Mouse (Mus musculus): Measurements from ENCODE around the gene Atp2b4. TPM values are rescaled to one million over a fixed set of nuclear protein-coding genes. Genes with fewer than 3 reads are reported as not detected.

Gene Atp2b4
- total RNA-seq (2021): 10 to 100 TPM in 1 of 2 experiments, 1 to 10 TPM in 1; 7.1 to 11.6 TPM
- long read RNA-seq, experiment 1, partial matches to known transcripts: 0 of 2 reads
- long read RNA-seq, experiment 1, other reads (novel, unspliced or antisense): 2 of 2 reads
- long read RNA-seq, experiment 2, partial matches to known transcripts: 1 of 2 reads
- long read RNA-seq, experiment 2, other reads (novel, unspliced or antisense): 1 of 2 reads

DNA sequence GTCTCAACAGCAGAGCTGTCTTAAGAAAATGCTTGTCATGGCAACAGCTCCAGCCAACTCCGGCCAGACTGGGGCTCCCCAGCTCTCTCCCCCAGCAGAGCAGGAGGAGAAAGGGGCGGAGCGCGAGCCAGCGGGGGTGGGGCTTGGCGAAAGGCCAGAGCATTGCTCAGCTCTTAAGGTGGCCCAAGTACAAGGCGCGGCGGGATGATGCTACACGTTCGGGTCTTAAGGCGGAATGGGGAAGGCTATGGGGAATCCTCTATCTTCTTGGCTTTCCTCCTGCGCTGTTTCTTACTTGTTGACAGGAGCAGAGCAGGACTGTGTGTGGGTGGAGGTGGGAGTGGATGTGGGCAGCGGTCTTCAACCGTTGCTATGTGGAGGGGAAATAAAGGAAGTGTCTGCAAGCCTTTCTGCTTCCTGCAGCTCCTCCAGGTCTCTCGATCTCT, at the start of gene Atp2b4:
Gene Atp2b4, minus strand, starts transcription at position 94 of the 446 bp plus-strand sequence.
- peak; percentile 96 for DNase-seq (ENCODE audit: low spot score)

DNA sequence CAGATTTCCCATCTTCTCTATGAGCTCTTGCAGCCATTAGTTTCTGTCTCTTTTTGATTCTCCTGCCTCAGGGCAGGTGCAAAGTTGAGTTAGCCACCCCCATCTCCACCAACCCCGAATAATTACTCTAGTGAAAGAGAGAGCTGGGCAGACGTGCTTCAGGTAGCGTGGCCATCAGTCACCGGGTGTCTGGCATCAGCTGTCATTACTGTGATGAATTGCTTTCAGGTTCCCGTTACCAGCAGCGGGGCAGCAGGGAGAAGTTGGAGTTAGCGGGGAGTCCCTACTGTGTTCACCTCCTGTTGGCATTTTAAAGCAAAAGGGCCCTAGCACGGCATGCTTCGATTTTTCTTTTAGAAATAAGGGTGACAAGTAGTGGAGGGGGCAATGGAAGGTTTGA, 43.9 kb upstream of the Atp2b4 start:
- no peak for DNase-seq (ENCODE audit: low spot score)

DNA sequence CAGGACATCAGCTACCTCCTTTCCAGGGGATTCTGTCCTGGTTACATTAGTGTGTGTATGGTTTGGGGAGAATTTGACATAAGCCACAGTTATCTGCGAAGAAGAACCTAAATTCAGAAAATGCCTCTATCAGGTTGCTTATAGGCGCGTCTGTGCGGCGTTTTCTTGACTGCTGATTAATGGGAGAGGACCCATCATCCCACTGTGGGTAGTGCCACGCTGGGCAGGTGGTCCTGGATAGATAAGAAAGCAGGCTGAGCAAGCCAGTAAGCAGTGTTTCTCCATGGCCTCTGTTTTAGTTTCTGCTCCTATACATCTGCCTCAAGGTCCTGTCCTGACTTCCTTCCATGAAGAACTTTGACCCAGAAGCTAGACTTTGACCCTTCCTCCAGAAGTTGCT, 43.1 kb upstream of the Atp2b4 start:
- no peak for DNase-seq (ENCODE audit: low spot score)

DNA sequence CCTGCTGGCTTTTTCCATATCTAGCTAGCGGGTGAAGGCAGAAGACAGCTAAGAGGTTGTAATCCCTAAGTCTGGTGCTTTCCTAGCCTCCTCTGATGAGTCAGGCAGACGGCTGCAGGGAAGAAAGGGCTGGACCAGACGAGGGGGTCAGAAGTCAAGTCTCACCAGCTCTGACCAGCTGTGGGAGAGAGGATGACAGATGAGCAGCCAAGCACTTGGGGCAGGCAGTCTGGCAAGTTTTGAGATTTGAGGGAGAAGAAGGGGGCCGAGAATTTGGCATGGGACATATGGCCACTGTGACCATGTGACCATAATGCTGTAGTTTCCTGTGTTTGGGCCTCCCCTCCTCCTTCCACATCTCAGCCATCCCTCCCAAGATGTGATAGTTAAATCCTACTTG, 42.5 kb upstream of the Atp2b4 start:
- no peak for DNase-seq (ENCODE audit: low spot score)

DNA sequence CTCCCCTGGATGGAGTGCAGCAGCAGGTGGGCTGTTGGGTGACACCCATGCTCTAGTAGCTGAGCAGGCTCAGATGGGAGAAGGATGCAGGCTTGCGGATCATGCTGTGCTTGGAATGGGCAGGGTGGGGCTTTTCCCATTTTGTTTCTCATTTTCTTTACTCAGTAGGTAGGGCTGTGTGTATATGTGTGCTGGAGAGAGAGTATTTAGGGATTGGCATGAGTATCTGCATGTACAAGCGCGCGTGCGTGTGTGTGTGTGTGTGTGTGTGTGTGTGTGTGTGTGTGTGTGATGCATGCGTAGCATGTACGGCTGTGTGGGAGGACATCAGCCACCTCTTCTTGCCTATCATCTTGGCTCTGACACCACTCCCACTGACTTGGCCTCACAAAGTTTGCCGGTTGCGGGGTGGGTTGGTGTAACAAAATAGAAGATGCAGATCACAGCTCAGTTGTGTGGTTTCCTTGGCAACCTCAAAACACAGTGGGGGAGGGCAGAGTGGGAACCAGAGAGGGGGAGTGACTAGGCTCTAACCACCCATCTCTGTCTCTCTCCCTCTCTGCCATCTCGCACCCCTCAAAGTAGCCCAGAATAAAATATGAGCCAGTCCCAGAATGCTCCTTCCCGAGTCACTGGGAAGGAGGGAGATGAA, 41.4 kb upstream of the Atp2b4 start:
- no peak for DNase-seq (ENCODE audit: low spot score)

DNA sequence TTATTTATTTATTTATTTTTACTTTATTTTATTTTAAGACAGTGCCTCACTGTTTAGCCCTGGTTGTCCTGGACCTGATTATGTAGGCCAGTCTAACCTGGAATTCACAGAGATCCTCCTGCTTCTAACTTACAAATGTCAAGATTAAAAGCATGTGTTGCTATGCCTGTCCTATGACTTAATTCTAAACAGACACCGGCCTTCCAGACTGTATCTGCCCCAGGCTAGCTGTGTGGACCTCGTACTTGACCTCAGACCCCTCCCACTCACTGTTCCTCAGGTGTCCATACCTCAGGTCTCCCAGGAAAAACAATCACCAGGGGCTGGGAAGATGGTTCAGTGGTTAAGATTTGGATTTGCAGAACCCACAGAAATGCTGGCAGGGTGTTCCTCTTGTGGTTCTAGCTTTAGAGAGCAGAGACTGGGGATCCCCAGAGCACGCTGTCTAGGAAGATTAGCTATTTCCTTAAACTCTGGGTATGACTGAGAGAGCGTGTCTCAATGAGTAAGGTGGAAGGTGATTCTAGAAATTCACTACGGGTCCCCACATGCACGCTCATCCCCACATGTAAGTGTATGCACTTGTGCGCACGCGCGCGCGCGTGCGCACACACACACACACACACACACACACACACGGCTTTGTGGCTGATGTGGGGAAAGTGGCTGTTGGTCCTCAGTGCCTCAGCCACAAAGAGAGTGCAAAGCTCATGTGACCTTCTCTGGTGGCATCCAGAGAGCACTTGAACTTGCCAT, 40.5 kb upstream of the Atp2b4 start:
- no peak for DNase-seq (ENCODE audit: low spot score)

DNA sequence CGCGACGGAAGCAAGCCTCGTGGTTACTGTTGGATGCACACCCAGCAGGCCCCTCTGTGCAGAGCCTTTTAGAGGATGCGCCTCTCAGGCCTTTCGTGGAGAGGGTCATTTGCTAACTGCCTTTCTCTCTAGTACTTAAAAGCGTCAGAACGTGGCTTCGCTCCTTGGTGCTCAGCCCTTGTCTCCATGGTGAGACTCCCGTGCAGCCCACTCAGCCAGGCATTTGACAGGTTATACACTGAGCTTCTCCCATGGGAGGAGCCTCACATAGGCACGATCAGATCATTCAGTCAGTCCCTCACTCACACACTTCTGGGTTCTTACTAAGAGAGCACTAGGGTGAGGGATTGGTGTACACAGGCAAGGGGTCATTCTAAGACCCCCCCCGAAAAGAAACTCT, 39.7 kb upstream of the Atp2b4 start:
- DNase-seq (ENCODE audit: low spot score): no peak

DNA sequence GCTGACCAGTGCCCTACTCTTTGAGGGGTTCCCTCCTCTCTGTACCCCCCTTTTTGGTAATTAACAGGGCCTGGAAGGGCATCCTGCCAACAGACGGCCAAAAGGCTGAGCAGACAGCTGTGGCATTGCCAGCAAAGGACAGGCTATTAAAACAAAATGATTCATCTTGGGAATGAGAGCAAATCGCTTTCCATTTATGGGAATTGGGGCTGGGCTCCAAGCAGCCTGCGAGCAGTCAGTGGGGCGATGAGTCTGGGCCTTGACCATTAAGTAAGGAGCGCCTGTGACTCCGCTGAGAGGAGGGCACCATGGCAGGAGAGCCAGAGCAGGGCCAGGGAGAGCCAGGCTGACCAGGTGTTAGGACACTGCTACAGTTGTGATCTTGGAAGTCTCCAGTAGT, 33.5 kb upstream of the Atp2b4 start:
- DNase-seq (ENCODE audit: low spot score): peak; percentile 61

DNA sequence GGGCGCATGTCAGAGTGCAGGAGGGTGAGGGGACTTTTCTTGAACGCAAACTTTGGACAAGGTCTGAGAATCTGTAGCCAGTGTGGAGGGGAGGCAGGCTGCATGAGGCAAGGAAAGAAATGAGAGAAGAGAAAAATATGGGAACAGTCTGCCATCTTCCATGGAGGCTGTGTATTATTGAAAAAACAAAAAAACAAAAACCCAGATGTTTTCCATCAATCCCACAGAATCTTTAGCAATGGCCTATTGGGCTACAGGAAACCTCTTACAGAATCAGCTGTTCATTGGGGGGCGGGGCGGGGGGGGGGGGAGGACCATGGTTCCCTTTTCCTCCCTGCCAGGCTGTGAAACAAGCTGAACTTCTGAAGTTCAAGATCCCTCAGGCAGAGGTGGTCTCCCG, 31.9 kb upstream of the Atp2b4 start:
- no peak for DNase-seq (ENCODE audit: low spot score)

DNA sequence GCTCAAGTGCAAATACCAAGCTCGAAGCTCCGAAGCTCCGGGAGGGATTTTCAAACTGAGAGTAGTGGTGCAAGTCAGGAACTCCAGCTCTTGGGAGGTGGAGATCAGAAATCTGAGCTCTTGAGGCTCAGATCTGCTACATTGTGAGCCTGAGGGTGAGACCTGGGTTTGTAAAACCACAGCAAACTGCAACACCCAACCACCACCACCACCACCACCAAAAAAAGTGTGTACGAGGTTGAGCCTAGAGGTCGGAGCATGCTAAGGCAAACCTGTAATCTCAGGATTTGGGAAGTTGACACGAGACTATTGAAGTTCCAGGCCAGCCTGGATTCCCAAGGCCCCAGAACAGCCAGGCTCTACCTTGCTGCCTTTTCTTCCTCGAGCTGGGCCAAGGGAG, 25.4 kb upstream of the Atp2b4 start:
- no peak for DNase-seq (ENCODE audit: low spot score)

DNA sequence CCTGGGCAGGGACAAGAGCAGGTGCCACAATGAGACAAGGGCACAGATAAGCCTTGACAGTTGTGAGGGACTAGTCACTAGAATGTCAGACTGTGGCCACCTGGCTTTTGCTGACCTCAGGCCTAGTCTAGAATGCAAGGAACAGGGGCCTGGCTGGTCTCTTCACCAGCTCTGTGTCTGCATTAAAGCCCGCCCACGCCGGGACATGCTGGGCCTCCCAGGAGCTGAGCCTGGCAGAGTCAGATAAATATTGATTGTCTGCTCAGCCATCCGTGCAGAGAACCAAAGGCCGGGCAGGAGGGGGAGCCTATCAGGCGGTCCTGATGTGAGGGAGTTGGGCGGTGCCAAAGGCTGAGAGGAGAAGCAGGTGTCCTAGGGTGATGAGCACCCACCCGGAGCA, 24.7 kb upstream of the Atp2b4 start:
- no peak for DNase-seq (ENCODE audit: low spot score)

DNA sequence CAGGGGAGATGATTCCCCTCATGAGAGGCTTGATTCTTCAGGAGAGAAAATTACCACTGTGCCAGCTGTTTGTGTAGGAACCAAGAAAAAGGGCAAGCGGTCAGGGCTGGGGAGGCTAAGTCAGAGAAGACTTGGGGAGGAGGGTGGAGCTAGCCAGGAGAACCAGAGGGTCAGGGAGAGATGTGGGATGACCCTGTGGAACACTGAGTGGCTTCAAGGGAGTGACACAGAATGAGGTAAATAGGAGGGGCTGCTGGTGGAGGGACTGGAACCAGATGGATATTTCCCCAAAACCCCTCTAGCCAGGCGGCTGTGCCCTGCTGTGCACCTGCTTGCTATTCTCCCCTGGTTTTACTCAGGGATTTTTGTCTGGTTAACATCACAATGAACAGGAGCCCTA, 24.3 kb upstream of the Atp2b4 start:
- no peak for DNase-seq (ENCODE audit: low spot score)

DNA sequence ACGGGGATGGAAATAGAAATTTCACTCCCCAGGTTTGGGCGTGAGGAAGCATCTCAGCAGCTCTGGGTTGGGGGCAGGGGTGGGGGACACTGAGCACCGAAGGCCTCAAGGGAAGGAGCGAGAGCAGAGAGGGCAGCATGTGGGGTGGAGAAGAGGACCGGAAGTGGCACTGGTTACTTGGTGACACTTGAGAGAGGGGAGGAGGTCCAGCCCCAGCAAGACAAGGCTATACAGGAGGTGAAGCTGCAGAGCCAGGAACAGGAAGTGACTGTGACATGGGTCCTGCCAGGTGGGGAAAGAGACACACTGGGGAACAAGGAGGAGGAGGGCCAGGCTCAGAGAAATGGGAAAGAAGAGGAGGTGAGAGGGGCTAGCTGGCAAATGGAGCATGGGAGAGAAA, 20.3 kb upstream of the Atp2b4 start:
- no peak for DNase-seq (ENCODE audit: low spot score)

DNA sequence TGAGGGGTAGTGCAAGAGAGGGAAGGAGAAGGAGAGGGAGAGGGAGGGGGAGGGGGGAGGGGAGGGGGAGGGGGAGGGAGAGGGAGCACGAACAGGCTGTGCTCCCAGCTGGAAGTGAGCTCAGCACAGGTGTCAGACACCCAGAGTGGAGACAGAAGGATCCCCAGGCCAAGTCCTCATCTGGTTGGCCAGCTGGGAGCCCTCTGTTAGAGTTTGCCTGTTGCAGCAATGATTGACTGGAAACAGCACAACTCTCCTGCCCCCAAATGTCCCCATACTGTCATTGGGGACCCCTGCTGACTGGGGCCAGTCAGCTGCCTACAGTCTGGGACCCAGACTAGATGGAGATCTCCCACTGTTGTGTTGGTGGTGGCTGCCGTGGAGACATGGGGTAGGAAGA, 19.3 kb upstream of the Atp2b4 start:
- no peak for DNase-seq (ENCODE audit: low spot score)

DNA sequence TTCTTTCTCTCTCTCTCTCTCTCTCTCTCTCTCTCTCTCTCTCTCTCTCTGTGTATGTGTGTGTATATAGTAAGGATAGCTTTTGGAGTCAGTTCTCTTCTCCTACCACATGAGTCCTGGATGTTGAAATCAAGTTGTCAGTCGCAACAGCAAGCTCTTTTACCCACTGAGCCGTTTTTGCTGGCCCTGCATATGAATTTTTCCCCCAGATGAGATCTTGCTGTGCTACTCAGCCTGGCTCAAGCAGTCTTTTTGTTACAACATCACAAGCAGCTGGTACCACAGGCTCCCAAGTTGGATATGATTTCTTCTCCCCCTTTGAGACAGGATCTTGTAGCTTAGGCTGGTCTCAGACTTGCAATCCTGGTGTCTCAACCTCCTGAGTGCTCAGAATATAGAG, 17.7 kb upstream of the Atp2b4 start:
- no peak for DNase-seq (ENCODE audit: low spot score)

DNA sequence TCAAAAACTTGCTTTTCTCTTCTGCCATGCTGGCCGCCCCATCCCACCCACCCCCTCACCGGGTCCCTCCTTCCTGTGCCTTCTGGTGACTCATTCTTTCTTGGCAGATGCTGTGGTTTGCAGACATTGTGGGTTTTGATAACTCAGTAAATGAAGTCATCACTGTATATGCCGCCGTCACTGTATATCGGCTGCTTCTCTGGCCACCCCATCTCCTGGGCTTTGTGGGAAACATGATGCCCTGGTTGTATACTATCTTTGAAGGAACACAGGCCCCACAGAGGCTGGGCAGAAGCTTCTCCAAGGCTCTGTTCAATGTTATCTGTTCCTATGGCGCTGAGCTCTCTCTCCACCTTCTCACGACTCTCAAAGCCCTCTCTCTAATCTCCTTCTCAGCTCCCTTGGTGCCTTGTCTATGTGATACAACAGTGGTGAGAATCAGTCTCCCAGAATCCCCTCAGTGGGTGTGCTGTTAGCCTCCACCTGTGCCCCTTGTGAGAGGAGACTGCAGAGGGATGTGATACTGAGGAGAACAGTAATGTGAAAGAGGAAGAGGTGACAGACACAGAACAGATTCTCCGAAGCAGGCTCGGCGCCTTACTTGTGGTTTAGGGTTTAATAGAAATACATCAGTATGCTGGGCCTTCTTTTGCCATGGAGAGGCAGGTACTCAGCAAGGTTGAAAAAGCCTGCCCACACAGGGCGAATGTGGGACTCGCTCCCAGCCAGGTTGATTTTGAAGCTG, 15.1 kb upstream of the Atp2b4 start:
- DNase-seq (ENCODE audit: low spot score): no peak

DNA sequence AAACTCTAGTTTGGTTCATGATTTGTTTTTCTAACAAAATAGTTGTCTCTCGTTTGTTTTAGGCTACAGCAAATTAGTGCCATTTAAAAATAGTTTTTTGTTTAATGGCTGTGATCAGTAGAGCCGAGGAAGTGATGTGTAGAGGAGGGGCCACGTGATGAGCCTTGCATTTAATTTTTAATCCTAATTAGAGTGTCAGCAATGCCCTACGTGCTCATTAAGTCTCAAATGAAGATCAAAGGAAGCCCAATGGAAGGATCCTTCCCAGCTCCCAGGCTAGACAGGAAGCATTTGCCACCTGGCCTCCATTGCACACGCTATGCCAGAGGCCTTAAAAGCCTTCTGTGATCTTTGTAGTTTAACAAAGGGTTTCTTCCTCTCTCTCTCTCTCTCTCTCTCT, 8.5 kb upstream of the Atp2b4 start:
- DNase-seq (ENCODE audit: low spot score): no peak

DNA sequence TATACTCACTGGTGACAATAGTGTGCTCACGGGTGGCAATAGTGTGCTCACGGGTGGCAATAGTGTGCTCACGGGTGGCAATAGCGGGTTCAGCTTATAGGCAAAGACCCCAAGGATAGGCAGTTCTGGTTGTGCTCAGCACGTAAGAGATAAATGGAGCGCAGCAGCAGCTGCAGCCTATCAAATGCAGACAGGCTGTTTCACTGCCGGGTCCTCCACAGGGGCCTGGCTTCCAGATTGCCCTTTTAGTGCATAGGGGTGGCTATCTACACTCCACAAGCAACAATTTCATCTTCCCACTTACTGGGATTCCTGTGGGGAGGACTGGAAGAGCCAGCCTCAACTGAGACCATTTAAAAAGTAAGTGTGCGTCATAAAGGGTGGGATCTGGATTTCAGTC, 7.2 kb upstream of the Atp2b4 start:
- no peak for DNase-seq (ENCODE audit: low spot score)

DNA sequence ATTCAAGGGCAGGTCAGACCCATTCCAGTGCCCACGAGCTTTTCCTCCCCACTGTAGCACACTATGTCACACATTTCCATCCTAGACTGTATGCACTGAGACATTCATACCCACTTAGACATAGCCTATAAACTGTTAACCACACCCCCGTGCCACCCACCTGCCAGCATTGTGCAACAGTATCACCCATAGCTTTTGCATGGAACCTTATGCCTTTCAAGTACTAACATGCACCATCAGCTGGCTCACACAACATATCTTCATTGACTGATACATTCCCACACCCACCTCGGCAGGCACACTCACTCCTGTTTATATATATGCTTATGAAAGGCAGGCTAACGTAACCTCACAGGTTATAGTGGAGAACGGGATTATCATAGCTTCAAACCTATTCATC, 902 bp upstream of the Atp2b4 start:
- no peak for DNase-seq (ENCODE audit: low spot score)

DNA sequence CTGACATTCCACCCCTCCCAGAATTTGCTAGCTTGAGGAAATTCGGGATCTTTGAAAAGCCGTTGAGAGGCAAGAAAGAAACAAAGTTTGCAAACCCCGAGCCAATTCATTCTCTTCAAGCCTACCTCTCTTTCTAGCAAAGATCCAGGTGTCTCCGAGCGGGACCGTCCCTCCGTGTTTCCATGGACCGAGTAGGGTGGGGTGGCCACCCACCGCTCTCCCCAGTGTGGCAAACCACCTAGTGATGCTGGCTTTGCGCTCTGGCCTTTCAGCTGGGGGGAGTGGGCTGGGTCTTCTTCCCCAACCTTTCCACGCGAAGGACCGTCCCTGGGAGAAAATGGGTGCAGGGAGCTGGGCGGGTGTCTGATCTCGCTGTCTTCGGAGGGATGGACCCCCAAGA, 329 bp downstream of the Atp2b4 start:
- no peak for DNase-seq (ENCODE audit: low spot score)

DNA sequence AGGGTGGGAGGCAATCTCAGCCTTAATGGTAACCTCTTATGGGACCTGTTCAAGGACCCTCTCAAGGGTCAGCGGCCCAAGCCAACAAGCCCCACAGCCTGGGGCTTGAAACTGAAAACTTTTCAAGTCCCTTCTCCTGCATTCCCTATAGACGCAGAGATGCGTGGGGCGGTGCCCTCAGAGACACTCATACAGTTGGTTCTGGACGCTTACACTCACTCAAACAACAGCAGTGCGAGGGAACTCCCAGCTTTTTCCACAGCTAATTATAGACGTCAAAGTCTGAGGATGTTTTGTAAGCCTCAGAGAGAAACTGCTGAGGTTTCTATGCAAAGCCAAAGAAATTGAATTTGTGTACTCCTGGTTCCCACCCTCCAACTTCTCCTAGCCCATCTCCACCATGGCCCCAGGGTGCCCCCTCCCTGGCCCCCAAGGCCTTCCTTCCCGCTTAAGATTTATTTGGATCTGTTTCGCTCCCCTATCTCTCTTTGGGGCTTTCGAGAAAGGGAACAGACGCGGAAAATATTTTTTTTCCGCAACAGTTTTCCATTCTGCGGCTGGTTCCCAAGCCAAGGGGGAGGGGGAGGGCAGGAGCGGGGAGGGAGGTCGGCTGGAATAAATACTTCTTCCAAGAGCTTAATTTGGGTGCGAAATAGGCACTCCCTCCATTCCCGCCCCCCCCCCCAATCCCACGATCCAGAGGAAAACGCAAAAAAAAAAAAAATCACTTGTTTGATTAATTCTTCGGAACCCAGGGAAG, 975 bp downstream of the Atp2b4 start:
- peak; percentile 14 for DNase-seq (ENCODE audit: low spot score)

Measured in gastrocnemius, adult 18-20 months (tissue).